Mouse (Mus musculus): Measurements from ENCODE around the gene Drg1. TPM values are rescaled to one million over a fixed set of nuclear protein-coding genes. Genes with fewer than 3 reads are reported as not detected.

Drg1 gene
- polyA plus RNA-seq (2014; fragmentation: Nextera tagmentation; extraction: Ambion mirVana), result 274 and 283 TPM in 2 replicates

DNA sequence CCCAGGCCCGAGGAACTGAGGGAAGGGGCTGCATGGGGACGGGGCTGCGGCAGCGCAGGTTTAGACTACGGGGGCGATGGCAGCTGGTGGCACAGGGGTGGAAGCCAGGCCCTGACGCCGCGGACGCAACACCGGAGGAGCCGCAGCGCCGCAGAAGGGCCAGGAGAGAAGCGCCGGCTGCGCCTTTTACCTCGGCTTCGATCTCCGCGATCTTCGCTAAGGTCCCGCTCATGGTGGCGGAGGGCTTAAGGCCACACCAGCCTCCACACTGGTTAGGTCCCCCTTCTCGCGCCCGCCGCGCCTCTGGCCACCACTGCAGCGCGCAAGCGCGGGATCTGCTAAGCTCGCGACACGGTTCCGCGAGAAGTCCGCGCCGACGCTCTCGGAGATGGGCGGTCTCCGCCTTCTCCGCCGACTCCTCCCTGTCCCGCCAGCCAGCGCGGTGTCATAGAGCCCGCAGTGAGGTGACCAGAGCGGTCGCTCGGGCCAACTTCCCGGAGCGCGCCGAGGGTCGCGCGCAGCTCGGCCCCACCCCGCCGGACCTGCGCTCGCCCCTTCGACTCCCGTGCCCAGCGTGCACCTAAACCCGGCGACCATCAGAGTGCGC, at the start of gene Drg1:
TSS of gene Drg1 (minus strand) at position 337 of the 607 bp plus-strand sequence.
- Histone ChIP-seq H3K4me1 (ENCODE audit: control insufficient read depth, insufficient read depth, low read length) (peaks cover 8% of the 10 kb centered on the region), H3K9ac (ENCODE audit: low read length) (peak within 1 kb of the TSS; percentile 99), H3K27ac (ENCODE audit: low read depth, low read length) (peak within 1 kb of the TSS; percentile 92), H3K9me3 (replicated peaks; ENCODE audit: control insufficient read depth, low read length) (no peaks in the 10 kb centered on the region), H3K4me3 (ENCODE audit: low read depth, low read length) (peak within 1 kb of the TSS; percentile 93), H3K27me3 (replicated peaks; ENCODE audit: control insufficient read depth, insufficient read depth, low read length) (no peaks in the 10 kb centered on the region), H3K36me3 (ENCODE audit: control insufficient read depth, insufficient read depth, low read length) (peaks cover 26% of the 10 kb centered on the region), H3K4me2 (ENCODE audit: low read length) (peak within 1 kb of the TSS; percentile 83)
- DNase-seq (ENCODE audit: low spot score) (peak; percentile 98), ATAC-seq (peak; percentile 99)
- under 1% methylated on average over 66 of the region's 72 CpGs for WGBS

DNA sequence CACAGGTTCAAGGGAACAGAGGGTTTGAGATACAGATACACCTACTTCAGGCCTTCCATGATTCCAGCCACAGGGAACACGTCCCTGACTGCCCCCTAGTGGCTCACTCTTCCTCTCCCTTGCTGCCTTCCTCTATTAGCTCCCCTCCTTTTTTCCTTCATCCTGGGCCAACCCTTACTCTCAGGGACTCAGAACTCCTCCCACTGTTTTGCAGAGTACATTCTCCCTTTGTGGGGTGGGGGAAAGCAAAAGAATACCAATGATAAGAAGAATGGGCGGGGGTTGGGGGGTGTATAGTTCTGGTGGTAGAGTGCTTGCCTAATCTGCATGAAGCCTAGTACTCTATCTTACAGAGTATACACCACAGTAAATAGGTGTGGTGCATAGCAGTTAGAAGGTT, 47.9 kb upstream of the Drg1 start:
- no peak overlapping the region for H3K27ac ChIP-seq (ENCODE audit: low read depth, low read length)
- no peak overlapping the region for H3K9ac ChIP-seq (ENCODE audit: low read length)
- ATAC-seq (peak; percentile 78), DNase-seq (ENCODE audit: low spot score) (peak; percentile 66)
- WGBS, result 23% methylated on average over 2 of the region's 2 CpGs
- no peak overlapping the region for H3K4me2 ChIP-seq (ENCODE audit: low read length)
- H3K9me3 ChIP-seq (replicated peaks; ENCODE audit: control insufficient read depth, low read length), result no peaks in the 10 kb centered on the region
- peaks cover 46% of the 10 kb centered on the region for H3K36me3 ChIP-seq (ENCODE audit: control insufficient read depth, insufficient read depth, low read length)
- no peaks in the 10 kb centered on the region for H3K4me1 ChIP-seq (ENCODE audit: control insufficient read depth, insufficient read depth, low read length)
- no peak overlapping the region for H3K4me3 ChIP-seq (ENCODE audit: low read depth, low read length)
- no peaks in the 10 kb centered on the region for H3K27me3 ChIP-seq (replicated peaks; ENCODE audit: control insufficient read depth, insufficient read depth, low read length)

DNA sequence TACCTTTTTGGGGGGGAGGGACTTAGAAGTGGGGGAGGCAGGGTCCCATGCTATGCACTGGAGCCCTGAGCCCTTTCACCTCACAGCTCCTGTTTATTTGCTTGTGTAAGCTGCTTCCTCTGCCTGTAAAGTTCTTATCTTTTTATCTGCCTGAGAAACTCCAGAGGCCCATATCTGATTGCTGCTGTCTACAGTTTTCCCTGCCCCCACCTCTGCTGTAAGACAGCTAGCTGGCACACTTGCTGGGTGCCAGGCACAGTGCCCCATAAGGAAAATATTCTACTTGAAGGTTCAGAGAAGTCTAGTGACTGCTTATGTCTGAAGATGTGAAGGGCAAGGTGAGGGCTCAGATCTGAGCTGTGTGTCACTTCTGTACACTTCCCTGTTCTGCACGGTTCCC, 47.1 kb upstream of the Drg1 start:
- WGBS, result 89% methylated on average over 1 of the region's 1 CpGs
- DNase-seq (ENCODE audit: low spot score) (no peak), ATAC-seq (no peak)
- H3K27me3 ChIP-seq (replicated peaks; ENCODE audit: control insufficient read depth, insufficient read depth, low read length), result no peaks in the 10 kb centered on the region
- H3K4me2 ChIP-seq (ENCODE audit: low read length), result no peak overlapping the region
- H3K4me1 ChIP-seq (ENCODE audit: control insufficient read depth, insufficient read depth, low read length), result no peaks in the 10 kb centered on the region
- H3K9me3 ChIP-seq (replicated peaks; ENCODE audit: control insufficient read depth, low read length), result no peaks in the 10 kb centered on the region
- H3K36me3 ChIP-seq (ENCODE audit: control insufficient read depth, insufficient read depth, low read length), result peaks cover 55% of the 10 kb centered on the region
- no peak overlapping the region for H3K9ac ChIP-seq (ENCODE audit: low read length)
- no peak overlapping the region for H3K27ac ChIP-seq (ENCODE audit: low read depth, low read length)
- no peak overlapping the region for H3K4me3 ChIP-seq (ENCODE audit: low read depth, low read length)

- H3K27me3 ChIP-seq (replicated peaks; ENCODE audit: control insufficient read depth, insufficient read depth, low read length), result no peaks in the 10 kb centered on the region
- WGBS, result 84% methylated on average over 10 of the region's 10 CpGs
- no peak overlapping the region for H3K27ac ChIP-seq (ENCODE audit: low read depth, low read length)
- H3K9ac ChIP-seq (ENCODE audit: low read length), result no peak overlapping the region
- no peak overlapping the region for H3K4me3 ChIP-seq (ENCODE audit: low read depth, low read length)
- H3K9me3 ChIP-seq (replicated peaks; ENCODE audit: control insufficient read depth, low read length), result no peaks in the 10 kb centered on the region
- peaks cover 66% of the 10 kb centered on the region for H3K36me3 ChIP-seq (ENCODE audit: control insufficient read depth, insufficient read depth, low read length)
- H3K4me1 ChIP-seq (ENCODE audit: control insufficient read depth, insufficient read depth, low read length), result no peaks in the 10 kb centered on the region
- ATAC-seq (no peak), DNase-seq (ENCODE audit: low spot score) (no peak)
- no peak overlapping the region for H3K4me2 ChIP-seq (ENCODE audit: low read length)
These were observed 45.6 kb upstream of the Drg1 start for GRCm38 (mm10) chr11:3311586-3312347.

DNA sequence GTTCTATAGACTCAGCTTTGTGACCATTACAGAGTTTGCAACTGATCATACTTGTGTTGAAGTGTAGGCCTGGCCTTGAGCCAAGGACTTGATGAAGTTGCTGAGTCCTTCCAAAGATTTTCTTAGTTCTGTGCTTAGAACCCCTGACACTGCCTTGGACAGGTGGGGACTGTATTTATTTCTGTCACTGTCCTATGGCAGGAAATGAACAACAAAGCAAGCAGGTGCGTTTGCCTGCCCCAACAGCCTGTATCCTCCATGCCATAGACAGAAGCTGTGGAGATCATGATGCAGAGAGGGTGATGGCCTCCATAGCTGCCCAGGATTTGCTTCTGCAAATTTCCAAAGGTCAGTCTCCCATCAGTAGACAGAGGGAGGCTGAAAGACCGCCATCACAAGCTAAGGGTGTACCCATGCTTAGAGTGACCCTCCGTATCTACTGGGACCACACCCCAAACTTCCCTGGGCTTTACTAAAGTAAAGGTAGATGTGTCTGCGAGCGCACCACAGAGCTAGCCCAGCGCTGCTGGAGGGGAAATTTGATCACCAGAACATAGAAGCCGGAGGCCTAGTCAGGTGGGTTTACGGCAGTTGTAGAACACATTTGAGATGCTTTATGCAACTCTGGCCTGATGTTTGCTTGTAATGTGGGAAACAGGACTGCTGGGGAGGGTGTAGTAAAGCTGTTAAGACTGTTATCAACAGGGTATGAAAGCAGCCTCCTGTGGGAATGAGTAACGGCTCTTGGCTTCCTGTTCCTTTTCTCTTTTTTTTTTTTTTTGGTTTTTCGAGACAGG, 44.8 kb upstream of the Drg1 start:
- no peak overlapping the region for H3K27ac ChIP-seq (ENCODE audit: low read depth, low read length)
- no peaks in the 10 kb centered on the region for H3K4me1 ChIP-seq (ENCODE audit: control insufficient read depth, insufficient read depth, low read length)
- H3K9me3 ChIP-seq (replicated peaks; ENCODE audit: control insufficient read depth, low read length), result no peaks in the 10 kb centered on the region
- DNase-seq (ENCODE audit: low spot score), result no peak
- peaks cover 73% of the 10 kb centered on the region for H3K36me3 ChIP-seq (ENCODE audit: control insufficient read depth, insufficient read depth, low read length)
- H3K4me3 ChIP-seq (ENCODE audit: low read depth, low read length), result no peak overlapping the region
- no peak overlapping the region for H3K9ac ChIP-seq (ENCODE audit: low read length)
- 90% methylated on average over 10 of the region's 10 CpGs for WGBS
- H3K27me3 ChIP-seq (replicated peaks; ENCODE audit: control insufficient read depth, insufficient read depth, low read length), result no peaks in the 10 kb centered on the region
- no peak for ATAC-seq
- H3K4me2 ChIP-seq (ENCODE audit: low read length), result no peak overlapping the region

DNA sequence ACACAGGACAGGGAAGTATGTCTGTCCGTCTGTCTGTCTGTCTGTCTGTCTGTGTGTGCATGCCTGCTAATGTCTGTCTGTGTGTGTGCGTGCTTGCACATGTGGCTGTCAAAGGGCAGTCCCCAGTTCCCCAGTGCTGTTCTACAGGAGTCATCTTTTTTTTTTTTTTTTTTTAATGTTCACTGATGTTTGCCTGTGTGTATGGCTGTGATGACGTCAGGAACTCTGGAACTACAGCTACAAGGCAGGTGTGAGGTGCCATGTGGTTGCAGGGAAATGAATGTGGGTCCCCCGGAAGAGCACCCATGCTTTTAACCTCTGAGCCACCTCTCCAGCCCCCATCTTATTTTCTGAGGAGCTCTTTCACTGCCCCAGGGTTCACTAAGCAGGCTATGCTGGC, 43.7 kb upstream of the Drg1 start:
- no peak for DNase-seq (ENCODE audit: low spot score)
- no peak for ATAC-seq
- H3K4me3 ChIP-seq (ENCODE audit: low read depth, low read length), result no peak overlapping the region
- no peaks in the 10 kb centered on the region for H3K4me1 ChIP-seq (ENCODE audit: control insufficient read depth, insufficient read depth, low read length)
- H3K9ac ChIP-seq (ENCODE audit: low read length), result no peak overlapping the region
- no peak overlapping the region for H3K27ac ChIP-seq (ENCODE audit: low read depth, low read length)
- no peaks in the 10 kb centered on the region for H3K27me3 ChIP-seq (replicated peaks; ENCODE audit: control insufficient read depth, insufficient read depth, low read length)
- H3K36me3 ChIP-seq (ENCODE audit: control insufficient read depth, insufficient read depth, low read length), result peaks cover 81% of the 10 kb centered on the region
- no peaks in the 10 kb centered on the region for H3K9me3 ChIP-seq (replicated peaks; ENCODE audit: control insufficient read depth, low read length)
- no peak overlapping the region for H3K4me2 ChIP-seq (ENCODE audit: low read length)
- 94% methylated on average over 4 of the region's 4 CpGs for WGBS

- H3K9me3 ChIP-seq (replicated peaks; ENCODE audit: control insufficient read depth, low read length), result no peaks in the 10 kb centered on the region
- H3K4me1 ChIP-seq (ENCODE audit: control insufficient read depth, insufficient read depth, low read length), result no peaks in the 10 kb centered on the region
- ATAC-seq, result no peak
- no peak overlapping the region for H3K27ac ChIP-seq (ENCODE audit: low read depth, low read length)
- 89% methylated on average over 3 of the region's 3 CpGs for WGBS
- no peak overlapping the region for H3K4me2 ChIP-seq (ENCODE audit: low read length)
- no peaks in the 10 kb centered on the region for H3K27me3 ChIP-seq (replicated peaks; ENCODE audit: control insufficient read depth, insufficient read depth, low read length)
- H3K36me3 ChIP-seq (ENCODE audit: control insufficient read depth, insufficient read depth, low read length), result peaks cover 96% of the 10 kb centered on the region
- no peak overlapping the region for H3K9ac ChIP-seq (ENCODE audit: low read length)
- no peak overlapping the region for H3K4me3 ChIP-seq (ENCODE audit: low read depth, low read length)
- DNase-seq (ENCODE audit: low spot score), result no peak
These were observed 41.7 kb upstream of the Drg1 start for GRCm38 (mm10) chr11:3307875-3308274.

- ATAC-seq, result no peak
- Histone ChIP-seq H3K27me3 (replicated peaks; ENCODE audit: control insufficient read depth, insufficient read depth, low read length) (no peaks in the 10 kb centered on the region), H3K4me3 (ENCODE audit: low read depth, low read length) (no peak overlapping the region), H3K27ac (ENCODE audit: low read depth, low read length) (no peak overlapping the region), H3K4me1 (ENCODE audit: control insufficient read depth, insufficient read depth, low read length) (no peaks in the 10 kb centered on the region), H3K36me3 (ENCODE audit: control insufficient read depth, insufficient read depth, low read length) (peaks cover 98% of the 10 kb centered on the region), H3K4me2 (ENCODE audit: low read length) (no peak overlapping the region), H3K9ac (ENCODE audit: low read length) (no peak overlapping the region), H3K9me3 (replicated peaks; ENCODE audit: control insufficient read depth, low read length) (no peaks in the 10 kb centered on the region)
- 94% methylated on average over 4 of the region's 4 CpGs for WGBS
- DNase-seq (ENCODE audit: low spot score), result no peak
These were observed 39.6 kb upstream of the Drg1 start for GRCm38 (mm10) chr11:3305821-3306220.

All from forebrain, embryonic 14.5 days (tissue).